Mouse (Mus musculus) ES-E14 (cell line): Measurements from ENCODE around the gene Ifnar1. TPM values are rescaled to one million over a fixed set of nuclear protein-coding genes. Genes with fewer than 3 reads are reported as not detected.

Experiments used
- DNase-seq: peaks from one replicate; pipeline ENCODE4 v3.0.0-alpha.2; 2013; ENCODE audit warnings: low read depth, low spot score
- H3K27ac ChIP-seq: 2 replicates; pipeline ENCODE4 v1.5.1; 2012; ENCODE audit warnings: low read depth, mild to moderate bottlenecking, low read length, moderate library complexity, mixed read lengths; ENCODE audit not compliant: poor library complexity, insufficient read depth, severe bottlenecking
- H3K36me3 ChIP-seq: 2 replicates; pipeline ENCODE4 v1.6.1; 2012; ENCODE audit warnings: mild to moderate bottlenecking, low read length, moderate library complexity, mixed read lengths; ENCODE audit not compliant: control insufficient read depth, poor library complexity, insufficient read depth, severe bottlenecking
- H3K4me1 ChIP-seq, 2 experiments: fragments of 150-350 bp in 1 of 2; sonication (generic) in 1 of 2; 2 replicates each; pipeline ENCODE4 v1.6.1; 2012; ENCODE audit warnings: low read length in 2 of 2, mild to moderate bottlenecking in 1 of 2, mixed read lengths in 1 of 2; ENCODE audit not compliant: control insufficient read depth in 2 of 2, insufficient read depth in 2 of 2, poor library complexity in 1 of 2
- H3K4me3 ChIP-seq, 2 experiments: fragments of 150-350 bp in 1 of 2; sonication (generic) in 1 of 2; 2 replicates each; pipeline ENCODE4 v1.5.1; 2012; ENCODE audit warnings: low read length in 2 of 2, low read depth in 1 of 2, mild to moderate bottlenecking in 1 of 2, mixed read lengths in 1 of 2; ENCODE audit not compliant: insufficient read depth in 1 of 2, poor library complexity in 1 of 2, severe bottlenecking in 1 of 2
- H3K9ac ChIP-seq: 2 replicates; pipeline ENCODE4 v1.6.1; 2012; ENCODE audit warnings: low read depth, mild to moderate bottlenecking, low read length, mixed read lengths; ENCODE audit not compliant: poor library complexity, insufficient read depth, severe bottlenecking
- H3K9me3 ChIP-seq: fragments of 150-350 bp; sonication (generic); 2 replicates; pipeline ENCODE4 v1.6.1; 2012; ENCODE audit warnings: low read depth, mild to moderate bottlenecking, low read length; ENCODE audit not compliant: control insufficient read depth, insufficient read depth
- CHD2 ChIP-seq: IDR thresholded peaks from 2 replicates; pipeline ENCODE4 v1.6.1; 2014; ENCODE audit warnings: mild to moderate bottlenecking, low read depth, low read length, inconsistent platforms
- HCFC1 ChIP-seq: IDR thresholded peaks from 2 replicates; pipeline ENCODE4 v1.6.1; 2012; ENCODE audit warnings: low read length, inconsistent platforms, borderline replicate concordance; ENCODE audit not compliant: insufficient read depth
- MAFK ChIP-seq: IDR thresholded peaks from 2 replicates; pipeline ENCODE4 v1.6.1; 2014; ENCODE audit warnings: mild to moderate bottlenecking, low read depth, low read length, inconsistent platforms; ENCODE audit not compliant: insufficient read depth
- ZC3H11A ChIP-seq: IDR thresholded peaks from 2 replicates; pipeline ENCODE4 v1.6.1; 2012; ENCODE audit warnings: low read depth, mild to moderate bottlenecking, inconsistent platforms, low read length, borderline replicate concordance
- ZNF384 ChIP-seq: IDR thresholded peaks from 2 replicates; pipeline ENCODE4 v1.6.1; 2012; ENCODE audit warnings: low read depth, low read length, inconsistent platforms
- in situ Hi-C, 2 experiments: fragments of 600-800 bp; cut with MboI; formaldehyde crosslinking; loops; one replicate each; pipeline ENCODE4 v1.15.1; 2025; ENCODE audit warnings: low sequenced_read_pairs in 2 of 2, inconsistent platforms in 1 of 2; ENCODE audit not compliant: unreplicated experiment in 2 of 2
- total RNA-seq: library from RNA; depleted of rRNA; stranded (reverse); fragments of 300-350 nt; gene quantifications from 2 replicates; pipeline ENCODE4 v1.2.3, GENCODE M21; 2012

The Ifnar1 gene
- total RNA-seq, 1 experiment = 42.2 TPM

DNA sequence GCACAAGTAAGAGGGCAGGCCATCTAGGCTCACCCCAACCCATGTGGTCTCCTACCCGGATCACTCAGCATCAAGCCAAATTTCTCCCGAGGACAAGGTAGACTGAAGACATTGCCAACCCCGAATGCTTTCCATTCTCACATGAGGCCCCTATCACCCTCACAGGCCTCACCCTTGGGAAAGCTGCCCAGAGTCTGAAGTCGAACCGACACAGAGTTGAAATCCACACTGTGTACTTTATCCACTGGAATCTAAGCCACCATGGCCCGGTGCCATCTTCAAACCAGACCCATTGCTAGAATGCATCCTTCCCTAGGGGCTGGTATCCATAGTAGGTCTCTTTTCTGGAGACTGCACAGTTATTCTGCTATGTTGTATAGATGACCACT lies 37.5 kb upstream of the Ifnar1 start:
- no peak overlapping the region for H3K4me3 ChIP-seq
- DNase-seq = no peak
- no peaks in the 10 kb centered on the region for H3K36me3 ChIP-seq
- in situ Hi-C loops = no loop called here
- TF ChIP-seq HCFC1 (no peak), ZC3H11A (no peak), CHD2 (no peak), ZNF384 (no peak), MAFK (no peak)
- no peak overlapping the region for H3K9ac ChIP-seq
- H3K27ac ChIP-seq = no peak overlapping the region
- H3K4me1 ChIP-seq = no peaks in the 10 kb centered on the region
- H3K9me3 ChIP-seq = no peaks in the 10 kb centered on the region

DNA sequence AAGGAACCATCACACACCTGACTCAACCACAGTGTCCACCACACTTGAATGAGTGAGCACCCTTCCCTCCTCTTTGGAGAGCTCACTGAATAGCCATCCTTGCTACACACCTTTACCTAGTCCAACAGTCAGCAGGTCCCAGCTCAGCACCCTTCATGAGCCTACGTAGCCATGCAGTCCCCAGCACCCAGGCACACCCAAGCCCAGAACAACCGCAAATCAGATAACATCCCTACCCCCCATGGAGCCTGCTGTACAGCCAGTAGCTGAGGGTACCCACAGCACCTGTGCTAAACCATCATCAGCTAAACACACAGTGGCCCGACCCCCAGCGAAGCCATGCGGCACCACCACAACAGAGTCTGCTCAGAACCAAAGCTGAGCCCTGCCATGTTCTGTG lies 37.0 kb upstream of the Ifnar1 start:
- no peaks in the 10 kb centered on the region for H3K36me3 ChIP-seq
- no peaks in the 10 kb centered on the region for H3K9me3 ChIP-seq
- H3K27ac ChIP-seq = no peak overlapping the region
- TF ChIP-seq HCFC1 (no peak), MAFK (no peak), ZNF384 (no peak), CHD2 (no peak), ZC3H11A (no peak)
- H3K4me1 ChIP-seq = no peaks in the 10 kb centered on the region
- no peak overlapping the region for H3K4me3 ChIP-seq
- DNase-seq = no peak
- in situ Hi-C loops = no loop called here
- no peak overlapping the region for H3K9ac ChIP-seq

DNA sequence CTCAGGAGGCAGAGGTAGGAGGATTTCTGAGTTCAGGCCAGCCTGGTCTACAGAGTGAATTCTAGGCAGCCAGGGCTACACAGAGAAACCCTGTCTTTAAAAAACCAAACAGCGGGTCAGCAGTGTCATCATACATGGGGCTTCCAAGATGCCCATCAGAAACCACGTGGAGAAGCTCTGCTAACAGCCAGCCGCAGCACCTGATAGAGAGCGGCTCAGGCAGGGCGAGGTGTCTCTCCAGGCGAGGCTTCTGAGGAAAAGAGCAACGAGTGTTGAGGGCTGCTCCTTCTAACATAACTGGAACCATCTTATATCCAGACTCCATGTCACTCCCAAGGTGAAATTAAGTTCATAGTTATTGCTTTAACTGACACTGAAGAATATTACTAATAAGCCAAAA lies 36.1 kb upstream of the Ifnar1 start:
- H3K27ac ChIP-seq = no peak overlapping the region
- H3K4me1 ChIP-seq = no peaks in the 10 kb centered on the region
- no peak overlapping the region for H3K4me3 ChIP-seq
- H3K9me3 ChIP-seq = no peaks in the 10 kb centered on the region
- DNase-seq = no peak
- H3K36me3 ChIP-seq = no peaks in the 10 kb centered on the region
- TF ChIP-seq MAFK = no peak
- TF ChIP-seq ZNF384 = no peak
- TF ChIP-seq HCFC1 = no peak
- in situ Hi-C loops = no loop called here
- no peak overlapping the region for H3K9ac ChIP-seq

DNA sequence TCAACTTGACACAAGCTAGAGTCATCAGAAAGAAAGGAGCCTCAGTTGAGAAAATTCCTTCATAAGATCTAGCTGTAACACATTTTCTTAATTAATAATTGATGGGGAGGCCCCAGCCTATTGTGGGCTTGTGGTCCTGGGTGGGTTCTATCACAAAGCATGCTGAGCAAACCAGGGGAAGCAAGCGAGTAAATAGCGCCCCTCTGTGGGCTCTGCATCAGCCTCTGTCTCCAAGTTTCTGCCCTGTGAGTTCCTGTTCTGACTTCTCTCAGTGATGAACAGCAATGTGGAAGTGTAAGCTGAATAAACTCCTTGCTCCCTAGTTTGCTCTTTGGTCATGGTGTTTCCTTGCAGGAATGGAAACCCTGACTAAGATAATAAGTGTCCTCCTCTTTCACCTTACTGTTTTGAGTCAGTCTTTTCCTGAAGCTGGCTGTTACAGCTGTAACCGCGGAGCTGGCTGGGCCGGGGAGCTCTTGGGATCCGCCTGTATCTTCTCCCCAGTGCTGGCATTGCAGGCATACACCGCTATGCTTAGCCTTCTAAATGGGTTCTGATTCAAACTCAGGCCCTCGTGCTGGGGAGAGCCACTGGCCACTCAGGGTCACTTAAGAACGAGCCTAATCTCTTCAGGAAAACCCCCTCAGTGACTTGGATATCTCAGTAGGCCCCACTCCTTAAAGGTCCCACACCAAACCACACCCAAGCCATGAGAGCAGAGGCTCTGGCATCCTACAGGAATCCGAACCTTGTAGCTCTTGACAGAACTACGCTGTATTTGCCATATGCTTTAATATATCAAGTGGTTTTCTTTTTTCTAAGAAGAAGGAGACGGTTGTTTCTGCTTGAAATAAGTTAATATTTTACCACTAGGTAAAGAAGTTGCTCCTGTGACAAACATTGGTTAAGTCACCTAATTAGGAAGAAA lies 34.6 kb upstream of the Ifnar1 start:
- in situ Hi-C loops = no loop called here

DNA sequence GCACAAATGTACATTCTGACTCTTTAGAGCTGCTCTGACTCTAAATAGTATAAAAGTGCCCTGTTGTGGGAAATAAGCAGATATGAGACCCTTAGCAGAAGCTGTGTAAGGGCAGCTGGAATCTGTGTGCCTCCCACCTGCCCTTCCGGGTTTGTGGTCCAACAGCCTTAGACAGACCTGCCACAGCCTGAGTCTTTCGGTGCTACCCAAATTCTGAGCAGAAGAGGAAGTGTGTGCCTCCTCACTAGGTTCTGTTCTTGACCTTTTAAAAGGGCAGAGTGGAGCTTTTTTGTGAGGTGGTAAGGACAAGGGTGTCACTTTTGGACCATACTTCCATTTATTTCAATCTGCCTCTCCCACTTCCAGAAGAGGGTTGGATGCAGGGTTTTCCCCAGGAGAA lies 33.1 kb upstream of the Ifnar1 start:
- no peaks in the 10 kb centered on the region for H3K36me3 ChIP-seq
- no peak overlapping the region for H3K9ac ChIP-seq
- in situ Hi-C loops = no loop called here
- TF ChIP-seq HCFC1 (no peak), CHD2 (no peak), ZNF384 (no peak), ZC3H11A (no peak), MAFK (no peak)
- H3K9me3 ChIP-seq = no peaks in the 10 kb centered on the region
- H3K4me1 ChIP-seq = no peaks in the 10 kb centered on the region
- H3K4me3 ChIP-seq = no peak overlapping the region
- H3K27ac ChIP-seq = no peak overlapping the region
- DNase-seq = no peak

More for the DNA sequence above, 34.6 kb upstream of the Ifnar1 start:
- Histone ChIP-seq H3K36me3 (no peaks in the 10 kb centered on the region), H3K9ac (no peak overlapping the region), H3K27ac (no peak overlapping the region), H3K4me3 (no peak overlapping the region), H3K4me1 (no peaks in the 10 kb centered on the region), H3K9me3 (no peaks in the 10 kb centered on the region)
- no peak for TF ChIP-seq ZC3H11A
- no peak for TF ChIP-seq HCFC1
- TF ChIP-seq MAFK = no peak
- TF ChIP-seq ZNF384 = no peak
- no peak for TF ChIP-seq CHD2
- DNase-seq = no peak
